28 mouse cellular contexts compared by ENCODE assay signal in the genomic region with DNA sequence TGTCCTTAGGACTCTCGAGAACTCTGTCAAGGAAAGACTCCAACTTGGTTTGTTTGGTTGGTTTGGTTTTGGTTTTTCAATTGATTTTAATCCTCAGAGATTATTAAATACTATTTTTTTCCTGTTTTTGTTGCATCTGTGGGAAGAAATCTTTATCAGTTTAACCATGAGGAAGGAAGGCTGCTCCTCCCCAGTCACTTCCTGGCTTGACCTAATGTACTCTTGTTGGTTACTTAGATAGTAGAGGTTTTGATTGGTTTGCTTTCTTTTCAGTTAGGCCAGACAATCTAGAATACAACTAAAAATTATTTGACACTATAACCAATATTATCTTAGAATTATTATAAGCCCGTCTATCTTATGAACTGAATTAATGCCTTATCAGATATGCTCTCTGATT.
"Had no signal": no experiment of that assay in that cellular context is flagged by ENCODE, and none has a peak within 500 bp of the region (broad histone marks: within the 10 kb centered on the region; RNA-seq: fewer than 3 reads in every experiment).

No protein-coding gene starts in this region.

- H3K27ac ChIP-seq: limb, embryonic 10.5 days; limb, embryonic 12.5 days; limb, embryonic 13.5 days; limb, embryonic 15.5 days; liver, embryonic 12.5 days; liver, embryonic 13.5 days; liver, embryonic 14.5 days; liver, embryonic 15.5 days; lung, embryonic 15.5 days; macrophage; midbrain, embryonic 10.5 days; midbrain, embryonic 12.5 days; midbrain, embryonic 13.5 days; midbrain, embryonic 15.5 days; neural tube, embryonic 12.5 days had no signal

- H3K27me3 ChIP-seq: limb, embryonic 12.5 days; limb, embryonic 13.5 days; limb, embryonic 15.5 days; liver, embryonic 12.5 days; liver, embryonic 13.5 days; liver, embryonic 15.5 days; lung, embryonic 15.5 days; megakaryocyte, embryonic 14.5 days; midbrain, embryonic 12.5 days; midbrain, embryonic 13.5 days; midbrain, embryonic 15.5 days; neural tube, embryonic 12.5 days had no signal

- H3K4me1 ChIP-seq: limb, embryonic 10.5 days; limb, embryonic 12.5 days; limb, embryonic 13.5 days; limb, embryonic 15.5 days; liver, embryonic 12.5 days; liver, embryonic 13.5 days; liver, embryonic 15.5 days; lung, embryonic 15.5 days; megakaryocyte, embryonic 14.5 days; midbrain, embryonic 10.5 days; midbrain, embryonic 12.5 days; midbrain, embryonic 13.5 days; midbrain, embryonic 15.5 days; neural tube, embryonic 12.5 days had no signal

- H3K4me3 ChIP-seq: limb, embryonic 10.5 days; limb, embryonic 12.5 days; limb, embryonic 13.5 days; limb, embryonic 15.5 days; liver, embryonic 12.5 days; liver, embryonic 13.5 days; liver, embryonic 15.5 days; lung, embryonic 15.5 days; megakaryocyte, embryonic 14.5 days; midbrain, embryonic 10.5 days; midbrain, embryonic 12.5 days; midbrain, embryonic 13.5 days; midbrain, embryonic 15.5 days; myocyte; neural tube, embryonic 12.5 days had no signal

- H3K9ac ChIP-seq: limb, embryonic 12.5 days; limb, embryonic 13.5 days; limb, embryonic 15.5 days; liver, embryonic 12.5 days; liver, embryonic 13.5 days; liver, embryonic 14.5 days; liver, embryonic 15.5 days; liver, postnatal 0 days; lung, embryonic 14.5 days; lung, embryonic 15.5 days; midbrain, embryonic 12.5 days; midbrain, embryonic 13.5 days; midbrain, embryonic 15.5 days; neural tube, embryonic 12.5 days had no signal

- H3K9me3 ChIP-seq: limb, embryonic 10.5 days; limb, embryonic 12.5 days; limb, embryonic 13.5 days; limb, embryonic 15.5 days; liver, embryonic 12.5 days; liver, embryonic 13.5 days; liver, embryonic 15.5 days; lung, embryonic 15.5 days; midbrain, embryonic 10.5 days; midbrain, embryonic 12.5 days; midbrain, embryonic 13.5 days; midbrain, embryonic 15.5 days; neural tube, embryonic 12.5 days had no signal

- H3K36me3 ChIP-seq: limb, embryonic 10.5 days; limb, embryonic 12.5 days; limb, embryonic 13.5 days; limb, embryonic 15.5 days; liver, embryonic 12.5 days; liver, embryonic 13.5 days; liver, embryonic 15.5 days; lung, embryonic 15.5 days; midbrain, embryonic 10.5 days; midbrain, embryonic 12.5 days; midbrain, embryonic 13.5 days; midbrain, embryonic 15.5 days; neural tube, embryonic 12.5 days had no signal

- DNase-seq: left cerebral cortex, postnatal 4 days; liver; liver, embryonic 13.5 days; liver, postnatal 0 days; lung, adult 18-20 months; lung, adult 2 months; lung, embryonic 14.5 days; lung, postnatal 10 days; lung, postnatal 14 days; lung, postnatal 36 days; lung, postnatal 4 days; midbrain, embryonic 14.5 days had no signal
